In the genomic region with DNA sequence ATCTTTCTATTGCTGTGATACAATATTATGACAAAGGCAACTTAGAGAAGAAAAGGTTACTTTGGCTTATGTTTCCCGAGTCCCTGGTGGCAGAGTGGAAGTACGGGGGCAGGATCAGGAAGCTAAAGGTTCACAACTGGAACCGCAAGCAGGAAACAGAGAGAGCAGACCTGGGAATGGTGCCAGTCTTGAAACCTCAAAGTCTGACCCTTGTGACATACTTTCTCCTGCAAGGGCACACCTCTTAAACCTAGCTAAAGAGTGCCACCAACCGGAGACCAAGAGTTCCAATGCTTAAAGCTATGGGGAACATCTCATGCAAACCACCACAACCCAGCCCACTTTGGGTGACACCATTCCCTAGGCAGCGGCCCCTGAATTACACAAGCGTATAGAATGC, we compare ENCODE assay signal across 26 mouse cellular contexts.
"Had no signal": no experiment of that assay in that cellular context is flagged by ENCODE, and none has a peak within 500 bp of the region (broad histone marks: within the 10 kb centered on the region; RNA-seq: fewer than 3 reads in every experiment).

No protein-coding gene starts in this region.

- DNase-seq: gastrocnemius, postnatal 14 days; gastrocnemius, postnatal 36 days; heart, adult 18-20 months; heart, postnatal 10 days; heart, postnatal 4 days; kidney, adult 18-20 months; kidney, adult 8-10 months; kidney, postnatal 10 days; kidney, postnatal 25 days; kidney, postnatal 4 days; left cerebral cortex, postnatal 4 days; liver, embryonic 13.5 days had no signal

- H3K36me3 ChIP-seq: heart, embryonic 10.5 days; heart, embryonic 12.5 days; hindbrain, embryonic 10.5 days; hindbrain, embryonic 12.5 days; intestine, embryonic 15.5 days; limb, embryonic 13.5 days; limb, embryonic 15.5 days; liver, embryonic 13.5 days; liver, embryonic 15.5 days had no signal

- H3K9me3 ChIP-seq: heart, embryonic 10.5 days; hindbrain, embryonic 12.5 days; intestine, embryonic 15.5 days; limb, embryonic 15.5 days; liver, embryonic 15.5 days had no signal

- H3K4me1 ChIP-seq: liver, embryonic 13.5 days; liver, embryonic 15.5 days had no signal

- H3K27me3 ChIP-seq: heart, embryonic 12.5 days; hindbrain, embryonic 12.5 days; intestine, embryonic 15.5 days; limb, embryonic 13.5 days; limb, embryonic 15.5 days; liver, embryonic 13.5 days; liver, embryonic 15.5 days had no signal

- H3K4me2 ChIP-seq: heart, embryonic 12.5 days; hindbrain, embryonic 12.5 days; hindbrain, embryonic 14.5 days; intestine, embryonic 15.5 days; limb, embryonic 13.5 days; limb, embryonic 15.5 days; liver, embryonic 11.5 days; liver, embryonic 13.5 days; liver, embryonic 15.5 days had no signal

- H3K9ac ChIP-seq: heart, embryonic 12.5 days; hindbrain, embryonic 12.5 days; hindbrain, embryonic 14.5 days; intestine, embryonic 15.5 days; limb, embryonic 13.5 days; limb, embryonic 15.5 days; liver, embryonic 13.5 days; liver, embryonic 15.5 days had no signal

- H3K27ac ChIP-seq: heart, embryonic 10.5 days; hindbrain, embryonic 10.5 days; hindbrain, embryonic 12.5 days; hindbrain, embryonic 14.5 days; intestine, embryonic 15.5 days; layer of hippocampus, adult 2 months; limb, embryonic 13.5 days; limb, embryonic 15.5 days; liver, embryonic 13.5 days; liver, embryonic 15.5 days had no signal

- H3K4me3 ChIP-seq: heart, embryonic 10.5 days; heart, embryonic 12.5 days; hindbrain, embryonic 10.5 days; hindbrain, embryonic 12.5 days; intestine, embryonic 15.5 days; layer of hippocampus, adult 2 months; limb, embryonic 13.5 days; limb, embryonic 15.5 days; liver, embryonic 13.5 days; liver, embryonic 15.5 days had no signal

- ATAC-seq: hindbrain, embryonic 16.5 days; inflammation-experienced regulatory T-cells, adult 6 months; intestine, embryonic 15.5 days; intestine, postnatal 0 days had no signal
